Mouse (Mus musculus) bone marrow, adult 2 months (tissue): Measurements from ENCODE around the gene Gramd1c.

ENCODE experiments used
- CTCF ChIP-seq: fragments of 200-500 bp; IDR thresholded peaks from 2 replicates; pipeline ENCODE4 v1.5.1; 2011; ENCODE audit warnings: low read length, control low read depth; ENCODE audit not compliant: control insufficient read depth, insufficient read depth
- POLR2A ChIP-seq: fragments of 200-500 bp; IDR thresholded peaks from 2 replicates; pipeline ENCODE4 v1.6.1; 2011; ENCODE audit warnings: low read depth, mild to moderate bottlenecking, control low read depth, low read length, borderline replicate concordance; ENCODE audit not compliant: control insufficient read depth

DNA sequence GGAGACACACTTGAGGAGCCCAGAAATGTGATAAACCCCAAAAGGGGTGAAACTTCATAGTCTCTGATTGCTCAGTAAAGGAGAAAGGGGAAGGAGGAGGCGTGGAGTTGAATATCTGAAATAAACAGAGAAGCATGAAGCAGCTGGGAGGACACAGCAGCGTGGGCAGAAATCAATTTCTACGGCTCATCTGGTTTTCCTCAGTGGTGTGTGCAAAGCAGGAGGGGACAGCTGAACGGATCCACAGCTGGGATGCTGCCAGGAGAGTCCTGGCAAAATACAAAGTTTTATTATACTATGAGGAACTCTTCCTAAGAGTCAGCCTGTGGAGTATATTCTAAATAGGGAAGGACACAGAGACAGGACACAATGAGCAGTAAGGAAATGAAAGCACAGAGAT lies 45.9 kb upstream of the Gramd1c start:
- TF ChIP-seq CTCF (no peak), POLR2A (no peak)
